Mouse (Mus musculus): ENCODE results near the gene Ralgps1.

GRCm38 (mm10) chr2:33158895-33159294 lies 212.4 kb downstream of the Ralgps1 start:
- TF ChIP-seq CTCF (IDR thresholded peaks at IDR 0.05) = no peak
- TF ChIP-seq EP300 (IDR thresholded peaks at IDR 0.05) = no peak
